Mouse (Mus musculus) ES-Bruce4 (cell line): ENCODE measurements around the gene Tfec.

ENCODE experiments used
- CTCF ChIP-seq: IDR thresholded peaks from one replicate; pipeline ENCODE4 v1.8.1; 2011; ENCODE audit warnings: low read depth, low read length
- EP300 ChIP-seq: IDR thresholded peaks from 2 replicates; pipeline ENCODE4 v1.6.1; 2011; ENCODE audit warnings: low read depth, low read length; ENCODE audit not compliant: insufficient read depth
- POLR2A ChIP-seq: IDR thresholded peaks from one replicate; pipeline ENCODE4 v1.8.1; 2011; ENCODE audit warnings: low read length; ENCODE audit not compliant: insufficient read depth

GRCm38 (mm10) chr6:16947837-16948236 lies 49.6 kb upstream of the Tfec start:
- TF ChIP-seq CTCF = no peak
- no peak for TF ChIP-seq EP300
- TF ChIP-seq POLR2A = no peak
